Mouse (Mus musculus) adipocyte (in vitro differentiated cells): ENCODE measurements around the gene Acadm.
A peak's percentile ranks its signal among the peaks of the same experiment; 100 is the strongest.

Experiments
- DNase-seq: peaks from one replicate; pipeline ENCODE4 v3.0.0-alpha.2; 2016; ENCODE audit warnings: low spot score

Gene Acadm

GRCm38 (mm10) chr3:153941613-153942012, 2.8 kb downstream of the Acadm start:
- DNase-seq, result no peak

- DNase-seq, result no peak
Measured at GRCm38 (mm10) chr3:153940486-153940885, 3.9 kb downstream of the Acadm start.

- DNase-seq, result no peak
Measured at GRCm38 (mm10) chr3:153940021-153940420, 4.4 kb downstream of the Acadm start.

GRCm38 (mm10) chr3:153937116-153937810, 7.2 kb downstream of the Acadm start:
- DNase-seq, result no peak

GRCm38 (mm10) chr3:153935878-153936277, 8.6 kb downstream of the Acadm start:
- no peak for DNase-seq

- no peak for DNase-seq
Measured at GRCm38 (mm10) chr3:153932461-153932860, 12.0 kb downstream of the Acadm start.

- DNase-seq, result no peak
Measured at GRCm38 (mm10) chr3:153929526-153929925, 14.9 kb downstream of the Acadm start.

- DNase-seq, result no peak
Measured at GRCm38 (mm10) chr3:153926333-153926732, 18.1 kb downstream of the Acadm start.

- no peak for DNase-seq
Measured at GRCm38 (mm10) chr3:153921147-153921910, 23.1 kb downstream of the Acadm start.

GRCm38 (mm10) chr3:153917200-153917599, 27.2 kb downstream of the Acadm start:
- DNase-seq, result peak; percentile 58

- DNase-seq, result peak; percentile 59
Measured at GRCm38 (mm10) chr3:153913510-153914243, 30.8 kb downstream of the Acadm start.

- peak; percentile 94 for DNase-seq
Measured at GRCm38 (mm10) chr3:153912546-153913509, 31.6 kb downstream of the Acadm start, which contains the start of gene Rabggtb. TSS of gene Rabggtb (minus strand) at chr3:153913009.

- peak; percentile 33 for DNase-seq
Measured at GRCm38 (mm10) chr3:153911882-153912440, 32.5 kb downstream of the Acadm start.

GRCm38 (mm10) chr3:153911197-153911881, 33.1 kb downstream of the Acadm start:
- no peak for DNase-seq

GRCm38 (mm10) chr3:153910489-153910888, 33.9 kb downstream of the Acadm start:
- no peak for DNase-seq

- DNase-seq, result no peak
Measured at GRCm38 (mm10) chr3:153908919-153909318, 35.5 kb downstream of the Acadm start.

- DNase-seq, result no peak
Measured at GRCm38 (mm10) chr3:153906136-153906871, 38.1 kb downstream of the Acadm start, which contains the start of gene Msh4. TSS of gene Msh4 (minus strand) at chr3:153906138.

GRCm38 (mm10) chr3:153905251-153906135, 38.9 kb downstream of the Acadm start:
- no peak for DNase-seq

GRCm38 (mm10) chr3:153904586-153904985, 39.8 kb downstream of the Acadm start:
- DNase-seq, result peak; percentile 68
